Mouse (Mus musculus): ENCODE measurements at regions not wholly inside any gene's neighbourhood (a gene's known extent, or its start where the extent isn't known, plus 50 kb on each side); places are given as distances from the start of the nearest gene placed in this dataset.

- no peak for ATAC-seq (ENCODE audit: insufficient read depth)
- no peak for DNase-seq
- no peaks in the 10 kb centered on the region for H3K36me3 ChIP-seq (ENCODE audit: insufficient read depth)
- no peaks in the 10 kb centered on the region for H3K9me3 ChIP-seq (ENCODE audit: low read depth, low read length)
- H3K4me2 ChIP-seq, result no peak overlapping the region
- no peak overlapping the region for H3K4me3 ChIP-seq (ENCODE audit: low read depth, low read length)
- no peak for TF ChIP-seq CTCF (IDR thresholded peaks at IDR 0.05; ENCODE audit: low read depth)
- WGBS, result 38% methylated on average over 2 of the region's 2 CpGs
- H3K4me1 ChIP-seq (ENCODE audit: insufficient read depth), result no peaks in the 10 kb centered on the region
- H3K9ac ChIP-seq, result no peak overlapping the region
- no peak overlapping the region for H3K27ac ChIP-seq (ENCODE audit: low read depth)
- no peaks in the 10 kb centered on the region for H3K27me3 ChIP-seq (ENCODE audit: insufficient read depth, low read length)
These were observed 208.4 kb downstream of the 4930544G11Rik start for GRCm38 (mm10) chr6:66160805-66161204.

GRCm38 (mm10) chr6:66168913-66169312, 216.5 kb downstream of the 4930544G11Rik start:
- DNase-seq, result peak; percentile 61
- H3K4me3 ChIP-seq (ENCODE audit: low read depth, low read length), result no peak overlapping the region
- no peaks in the 10 kb centered on the region for H3K36me3 ChIP-seq (ENCODE audit: insufficient read depth)
- 26% methylated on average over 3 of the region's 3 CpGs for WGBS
- no peak overlapping the region for H3K4me2 ChIP-seq
- H3K27me3 ChIP-seq (ENCODE audit: insufficient read depth, low read length), result no peaks in the 10 kb centered on the region
- H3K4me1 ChIP-seq (ENCODE audit: insufficient read depth), result no peaks in the 10 kb centered on the region
- H3K27ac ChIP-seq (ENCODE audit: low read depth), result no peak overlapping the region
- no peaks in the 10 kb centered on the region for H3K9me3 ChIP-seq (ENCODE audit: low read depth, low read length)
- H3K9ac ChIP-seq, result no peak overlapping the region
- TF ChIP-seq CTCF (IDR thresholded peaks at IDR 0.05; ENCODE audit: low read depth), result no peak
- peak; percentile 69; the same call in 1 of the 2 replicates for ATAC-seq (ENCODE audit: insufficient read depth)

- no peak for TF ChIP-seq CTCF (IDR thresholded peaks at IDR 0.05; ENCODE audit: low read depth)
- H3K9me3 ChIP-seq (ENCODE audit: low read depth, low read length), result no peaks in the 10 kb centered on the region
- no peaks in the 10 kb centered on the region for H3K36me3 ChIP-seq (ENCODE audit: insufficient read depth)
- H3K4me2 ChIP-seq, result no peak overlapping the region
- no peak overlapping the region for H3K4me3 ChIP-seq (ENCODE audit: low read depth, low read length)
- H3K27me3 ChIP-seq (ENCODE audit: insufficient read depth, low read length), result no peaks in the 10 kb centered on the region
- no peak overlapping the region for H3K9ac ChIP-seq
- ATAC-seq (ENCODE audit: insufficient read depth) (peak; percentile 74; the same call in 1 of the 2 replicates), DNase-seq (peak; percentile 57)
- 0 out of 2 replicates have a peak overlapping the region, but pooled peaks have one; percentile 24 for H3K27ac ChIP-seq (ENCODE audit: low read depth)
- WGBS, result 76% methylated on average over 1 of the region's 1 CpGs
- H3K4me1 ChIP-seq (ENCODE audit: insufficient read depth), result peaks cover 3% of the 10 kb centered on the region; the same call in 1 of the 2 replicates
These were observed 245.6 kb downstream of the 4930544G11Rik start for GRCm38 (mm10) chr6:66197990-66198389.

- WGBS, result 18% methylated on average over 6 of the region's 6 CpGs
- no peak for TF ChIP-seq CTCF (IDR thresholded peaks at IDR 0.05; ENCODE audit: low read depth)
- peaks cover 3% of the 10 kb centered on the region; the same call in 1 of the 2 replicates for H3K4me1 ChIP-seq (ENCODE audit: insufficient read depth)
- no peaks in the 10 kb centered on the region for H3K9me3 ChIP-seq (ENCODE audit: low read depth, low read length)
- peak; percentile 53 for DNase-seq
- no peak for ATAC-seq (ENCODE audit: insufficient read depth)
- H3K27me3 ChIP-seq (ENCODE audit: insufficient read depth, low read length), result no peaks in the 10 kb centered on the region
- no peak overlapping the region for H3K4me3 ChIP-seq (ENCODE audit: low read depth, low read length)
- H3K36me3 ChIP-seq (ENCODE audit: insufficient read depth), result no peaks in the 10 kb centered on the region
- no peak overlapping the region for H3K27ac ChIP-seq (ENCODE audit: low read depth)
- H3K9ac ChIP-seq, result no peak overlapping the region
- H3K4me2 ChIP-seq, result no peak overlapping the region
These were observed 247.9 kb downstream of the 4930544G11Rik start for GRCm38 (mm10) chr6:66200136-66200790.

- Histone ChIP-seq H3K27me3 (ENCODE audit: insufficient read depth, low read length) (no peaks in the 10 kb centered on the region), H3K4me3 (ENCODE audit: low read depth, low read length) (no peak overlapping the region), H3K36me3 (ENCODE audit: insufficient read depth) (no peaks in the 10 kb centered on the region), H3K4me2 (no peak overlapping the region), H3K9ac (no peak overlapping the region), H3K27ac (ENCODE audit: low read depth) (no peak overlapping the region), H3K9me3 (ENCODE audit: low read depth, low read length) (no peaks in the 10 kb centered on the region), H3K4me1 (ENCODE audit: insufficient read depth) (no peaks in the 10 kb centered on the region)
- WGBS, result 61% methylated on average over 5 of the region's 5 CpGs
- ATAC-seq (ENCODE audit: insufficient read depth), result no peak
- TF ChIP-seq CTCF (IDR thresholded peaks at IDR 0.05; ENCODE audit: low read depth), result no peak
- DNase-seq, result no peak
These were observed 254.0 kb downstream of the 4930544G11Rik start for GRCm38 (mm10) chr6:66206197-66206925.

- DNase-seq, result no peak
- Histone ChIP-seq H3K4me1 (ENCODE audit: insufficient read depth) (no peaks in the 10 kb centered on the region), H3K27ac (ENCODE audit: low read depth) (no peak overlapping the region), H3K4me3 (ENCODE audit: low read depth, low read length) (no peak overlapping the region), H3K36me3 (ENCODE audit: insufficient read depth) (no peaks in the 10 kb centered on the region), H3K9ac (no peak overlapping the region), H3K4me2 (no peak overlapping the region), H3K9me3 (ENCODE audit: low read depth, low read length) (no peaks in the 10 kb centered on the region), H3K27me3 (ENCODE audit: insufficient read depth, low read length) (no peaks in the 10 kb centered on the region)
- TF ChIP-seq CTCF (IDR thresholded peaks at IDR 0.05; ENCODE audit: low read depth), result no peak
- ATAC-seq (ENCODE audit: insufficient read depth), result no peak
- 51% methylated on average over 2 of the region's 2 CpGs for WGBS
These were observed 265.1 kb downstream of the 4930544G11Rik start for GRCm38 (mm10) chr6:66217543-66217942.

- Histone ChIP-seq H3K9me3 (ENCODE audit: low read depth, low read length) (no peaks in the 10 kb centered on the region), H3K36me3 (ENCODE audit: insufficient read depth) (no peaks in the 10 kb centered on the region), H3K27me3 (ENCODE audit: insufficient read depth, low read length) (no peaks in the 10 kb centered on the region), H3K4me1 (ENCODE audit: insufficient read depth) (no peaks in the 10 kb centered on the region), H3K27ac (ENCODE audit: low read depth) (no peak overlapping the region), H3K4me2 (no peak overlapping the region), H3K4me3 (ENCODE audit: low read depth, low read length) (no peak overlapping the region), H3K9ac (no peak overlapping the region)
- peak; percentile 90 for DNase-seq
- peak; percentile 99 for ATAC-seq (ENCODE audit: insufficient read depth)
- 39% methylated on average over 4 of the region's 4 CpGs for WGBS
- no peak for TF ChIP-seq CTCF (IDR thresholded peaks at IDR 0.05; ENCODE audit: low read depth)
These were observed 271.9 kb downstream of the 4930544G11Rik start for GRCm38 (mm10) chr6:66224164-66224903.
